Mouse (Mus musculus) E14TG2a.4 (cell line): ENCODE measurements at regions not wholly inside any gene's neighbourhood (a gene's known extent, or its start where the extent isn't known, plus 50 kb on each side); places are given as distances from the start of the nearest gene placed in this dataset.

ENCODE experiments used
- CTCF ChIP-seq: conservative IDR thresholded peaks from 2 replicates; pipeline ENCODE4 v1.5.1; 2014; ENCODE audit warnings: low read length
- NANOG ChIP-seq: IDR thresholded peaks from 2 replicates; pipeline ENCODE4 v1.6.1; 2014; ENCODE audit warnings: borderline replicate concordance, low read length, mixed read lengths

- TF ChIP-seq CTCF (no peak), NANOG (no peak)
Measured at GRCm38 (mm10) chr3:110567187-110567586, 316.4 kb upstream of the Prmt6 start.
